In the genomic region with DNA sequence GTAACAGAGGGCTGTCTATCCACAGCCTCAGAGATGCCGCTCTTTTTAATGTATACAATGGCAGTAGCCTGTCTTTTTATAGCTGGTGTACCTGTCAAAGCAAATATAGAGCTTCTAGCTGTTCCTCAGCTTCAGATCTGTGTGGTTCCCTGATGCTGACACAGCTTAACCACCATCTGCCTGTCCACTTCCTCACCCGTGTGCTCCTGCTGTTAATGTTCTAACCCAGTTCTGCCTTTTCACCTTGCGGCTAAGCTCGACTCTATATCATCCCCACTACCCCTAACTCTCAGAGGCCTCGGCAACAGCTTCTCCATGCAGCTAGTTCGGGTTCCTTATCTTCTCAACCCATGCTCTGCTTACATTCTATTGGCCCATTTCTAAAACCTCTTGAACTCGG, we compare ENCODE assay signal across 1 mouse cellular context.
TF ChIP-seq lines count a peak whose summit lies in the region.

No protein-coding gene starts in this region.

TF ChIP-seq in MEL, 35 proteins besides CTCF, POLR2A, EP300 and RAD21:
- TF ChIP-seq CHD1 (IDR thresholded peaks at IDR 0.05; ENCODE audit: low read depth, low read length): no peak
- no peak for TF ChIP-seq GABPA (IDR thresholded peaks at IDR 0.05; ENCODE audit: low read depth, low read length)
- no peak for TF ChIP-seq MEF2A (IDR thresholded peaks at IDR 0.05; ENCODE audit: extremely low read depth, insufficient replicate concordance, low read depth, low read length, poor library complexity, severe bottlenecking)
- TF ChIP-seq ETS1 (IDR thresholded peaks at IDR 0.05; ENCODE audit: low read depth, low read length): no peak
- no peak for TF ChIP-seq MAX (IDR thresholded peaks at IDR 0.05; ENCODE audit: low read length)
- TF ChIP-seq MYC (IDR thresholded peaks at IDR 0.05; ENCODE audit: low read depth, low read length): no peak
- TF ChIP-seq ZNF384 (IDR thresholded peaks at IDR 0.05; ENCODE audit: low read depth, low read length): no peak
- no peak for TF ChIP-seq MAFK (IDR thresholded peaks at IDR 0.05; ENCODE audit: borderline replicate concordance, low read depth, low read length)
- TF ChIP-seq KAT2A (conservative IDR thresholded peaks at IDR 0.05; ENCODE audit: low read depth, low read length): no peak
- TF ChIP-seq ZC3H11A (IDR thresholded peaks at IDR 0.05; ENCODE audit: low read depth, low read length): no peak
- no peak for TF ChIP-seq MXI1 (IDR thresholded peaks at IDR 0.05; ENCODE audit: low read depth, low read length)
- TF ChIP-seq HCFC1 (IDR thresholded peaks at IDR 0.05; ENCODE audit: low read depth, low read length): no peak
- no peak for TF ChIP-seq POLR2AphosphoS5 (IDR thresholded peaks at IDR 0.05; ENCODE audit: borderline replicate concordance, low read depth, low read length)
- no peak for TF ChIP-seq GATA1 (IDR thresholded peaks at IDR 0.05; ENCODE audit: low read depth, low read length)
- no peak for TF ChIP-seq USF1 (IDR thresholded peaks at IDR 0.05; ENCODE audit: low read depth, low read length)
- no peak for TF ChIP-seq E2F4 (IDR thresholded peaks at IDR 0.05; ENCODE audit: borderline replicate concordance, low read depth, low read length)
- no peak for TF ChIP-seq MYB (IDR thresholded peaks at IDR 0.05; ENCODE audit: low read depth, low read length)
- TF ChIP-seq NRF1 (IDR thresholded peaks at IDR 0.05; ENCODE audit: insufficient read depth, low read depth, low read length, poor library complexity, severe bottlenecking): no peak
TF ChIP-seq in MEL: peak in this region for 0.
